Mouse (Mus musculus): ENCODE results near the gene Morc4. TPM values are rescaled to one million over a fixed set of nuclear protein-coding genes. Genes with fewer than 3 reads are reported as not detected.

Gene Morc4
- total RNA-seq (2015) (0.14 and 0.49 TPM in 2 replicates), total RNA-seq (2017) (0.04 TPM in 1 of 2 replicates, not detected in the other)

- no peak for ATAC-seq (ENCODE audit: poor library complexity, severe bottlenecking)
Measured at GRCm38 (mm10) chrX:139870938-139871791, at the start of gene Morc4. Morc4 (minus strand) TSS chrX:139871677.

- ATAC-seq (ENCODE audit: poor library complexity, severe bottlenecking): no peak
Measured at GRCm38 (mm10) chrX:139920572-139920971, 49.1 kb upstream of the Morc4 start.

GRCm38 (mm10) chrX:139891387-139891786 lies 19.9 kb upstream of the Morc4 start:
- ATAC-seq (ENCODE audit: poor library complexity, severe bottlenecking): no peak

DNA sequence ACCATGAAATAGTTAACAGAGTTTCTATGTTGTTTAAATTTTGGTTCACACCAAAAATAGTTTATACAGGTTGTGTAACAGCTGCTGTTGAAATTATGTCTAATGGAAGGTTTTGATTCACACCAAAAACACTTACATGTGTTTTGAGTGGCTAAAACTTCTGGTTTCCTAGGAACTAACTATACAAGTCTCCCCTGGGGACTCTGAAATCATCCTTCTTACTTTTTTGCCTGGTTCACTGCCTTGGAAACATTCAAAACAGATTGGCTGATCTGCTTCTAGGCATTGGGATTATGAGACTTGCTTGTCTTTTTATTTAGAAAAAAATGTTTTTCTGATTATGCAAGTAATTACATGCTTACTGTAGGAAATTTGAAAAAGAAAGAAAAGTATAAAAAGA lies 11.7 kb upstream of the Morc4 start:
- ATAC-seq (ENCODE audit: poor library complexity, severe bottlenecking): no peak

DNA sequence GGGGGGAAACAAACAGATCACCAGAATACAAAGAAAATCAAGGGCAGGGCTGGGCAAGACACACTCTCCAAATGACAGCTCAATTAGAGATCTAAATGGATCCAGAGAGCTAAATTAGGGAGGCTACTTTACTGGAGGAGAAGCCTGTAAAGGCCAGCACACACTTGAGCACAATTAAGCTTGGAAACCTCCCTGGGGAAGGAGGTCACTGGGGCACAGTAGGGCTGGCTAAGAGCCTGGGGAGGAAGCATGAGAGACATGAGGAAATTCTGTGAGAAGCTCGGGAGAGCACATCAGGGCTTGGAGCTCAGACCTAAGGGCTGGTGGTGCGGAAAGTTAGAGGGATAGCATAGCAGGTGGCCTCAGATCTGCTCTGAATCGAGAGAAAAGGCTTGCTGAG lies 6.5 kb upstream of the Morc4 start:
- ATAC-seq (ENCODE audit: poor library complexity, severe bottlenecking): no peak

GRCm38 (mm10) chrX:139877105-139877504 lies 5.6 kb upstream of the Morc4 start:
- ATAC-seq (ENCODE audit: poor library complexity, severe bottlenecking): no peak

GRCm38 (mm10) chrX:139870300-139870711 lies 1.2 kb downstream of the Morc4 start:
- no peak for ATAC-seq (ENCODE audit: poor library complexity, severe bottlenecking)

- ATAC-seq (ENCODE audit: poor library complexity, severe bottlenecking): no peak
Measured at GRCm38 (mm10) chrX:139859402-139859801, 12.1 kb downstream of the Morc4 start.

DNA sequence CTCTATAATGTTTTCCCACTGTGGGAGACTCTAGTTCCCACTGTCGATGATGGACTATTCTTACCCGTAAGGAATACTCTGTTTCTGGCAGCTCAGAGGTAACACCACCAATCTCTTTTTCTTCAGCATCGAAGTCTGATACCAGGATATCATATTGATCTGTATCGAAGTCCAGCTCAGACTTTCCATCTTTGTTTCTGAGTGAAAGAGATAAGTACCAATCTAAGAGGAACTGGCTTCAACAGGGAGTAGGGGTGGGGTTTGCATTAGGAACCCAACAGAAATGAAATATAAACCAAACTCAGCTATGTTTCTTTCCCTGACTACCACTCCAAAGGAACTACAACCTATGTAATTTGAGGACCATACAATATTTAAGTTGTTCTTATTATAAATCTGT lies 16.7 kb downstream of the Morc4 start:
- ATAC-seq (ENCODE audit: poor library complexity, severe bottlenecking): no peak

DNA sequence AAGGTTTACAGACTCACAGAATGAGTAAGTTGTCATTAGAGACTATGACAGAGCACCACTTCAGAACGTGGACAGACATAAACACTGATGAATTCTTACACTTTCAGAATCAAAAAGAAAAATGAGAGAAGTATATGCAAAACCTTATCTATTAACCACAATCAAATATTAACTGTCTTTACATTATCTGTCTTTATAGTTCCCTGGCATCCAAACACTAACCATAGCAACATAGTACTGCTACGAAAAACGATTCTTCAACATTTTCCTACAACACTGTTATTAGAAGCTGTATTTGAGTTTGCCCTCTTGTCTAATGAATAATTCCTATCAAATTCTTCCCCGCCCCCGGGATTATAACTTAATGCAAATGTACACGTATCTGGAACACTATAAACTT lies 30.4 kb downstream of the Morc4 start:
- no peak for ATAC-seq (ENCODE audit: poor library complexity, severe bottlenecking)

DNA sequence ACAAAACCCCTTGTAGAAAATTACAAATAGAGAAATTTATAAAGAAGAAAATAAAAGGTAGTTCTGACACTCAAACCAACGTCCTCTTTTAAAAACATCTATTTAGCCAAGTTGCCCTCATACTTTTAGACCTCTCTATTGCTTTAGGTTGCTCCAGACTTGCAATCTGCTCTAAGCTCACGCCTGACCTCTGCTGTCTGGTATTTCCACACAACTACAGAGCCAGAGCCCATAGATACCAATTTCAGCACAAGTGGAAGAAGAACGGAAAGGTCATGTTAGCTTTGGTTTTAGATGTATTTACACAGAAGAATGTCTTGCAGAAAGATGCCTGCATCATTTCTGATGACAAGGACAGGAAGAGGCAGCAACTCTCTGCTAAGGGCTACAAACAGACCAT lies 32.4 kb downstream of the Morc4 start:
- ATAC-seq (ENCODE audit: poor library complexity, severe bottlenecking): no peak

DNA sequence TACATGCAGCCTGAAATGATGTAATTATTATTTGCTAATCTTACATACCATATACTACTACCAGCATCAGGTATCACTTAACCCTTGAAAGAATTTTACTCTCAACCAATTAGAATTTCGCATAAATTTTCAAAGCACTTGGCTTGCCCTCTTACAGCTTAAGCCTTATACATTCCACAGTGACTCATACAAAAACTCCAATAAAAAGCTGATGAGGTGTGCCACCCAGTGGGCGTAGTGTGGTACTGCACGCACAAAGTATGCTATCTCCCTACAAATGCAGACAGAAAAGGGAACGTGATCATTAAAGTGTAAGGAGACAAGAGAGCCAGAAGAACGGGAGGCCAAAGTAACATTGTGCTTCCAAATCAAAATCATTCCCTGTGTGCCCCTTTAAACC lies 39.0 kb downstream of the Morc4 start:
- ATAC-seq (ENCODE audit: poor library complexity, severe bottlenecking): peak; percentile 87

DNA sequence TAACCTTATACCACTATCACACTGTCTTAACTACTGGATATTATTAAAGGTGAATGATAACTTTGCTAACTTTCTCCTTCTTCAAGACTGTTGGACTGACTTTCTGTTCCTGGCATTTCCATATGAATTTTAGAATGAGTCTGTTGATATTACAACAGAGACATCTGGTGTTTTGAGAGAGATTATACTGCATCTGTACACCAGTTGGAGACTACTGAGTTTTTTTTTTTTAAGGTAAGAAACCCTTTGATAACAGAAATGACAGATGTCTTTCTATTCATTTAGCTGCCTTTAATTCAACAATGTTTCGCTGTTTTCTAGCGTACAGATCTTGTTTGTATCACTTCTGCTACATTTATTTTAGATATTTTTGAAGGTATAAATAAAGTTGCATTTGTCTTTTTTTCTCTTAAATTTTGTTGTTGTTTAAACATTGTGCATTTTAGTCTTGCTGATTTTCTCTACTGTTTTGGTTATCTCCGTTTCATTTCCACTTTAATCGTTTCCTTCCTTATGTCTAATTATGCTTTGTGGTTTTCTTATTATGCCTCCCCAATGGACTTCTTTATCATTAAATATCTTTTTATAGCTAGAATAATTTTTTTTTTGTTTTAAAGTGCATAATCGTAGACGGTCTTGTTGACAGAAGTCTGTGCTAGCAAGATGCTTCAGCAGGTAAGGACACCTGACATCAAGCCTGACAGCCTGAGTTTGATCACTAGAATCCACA lies 42.9 kb downstream of the Morc4 start:
- no peak for ATAC-seq (ENCODE audit: poor library complexity, severe bottlenecking)

- no peak for ATAC-seq (ENCODE audit: poor library complexity, severe bottlenecking)
Measured at GRCm38 (mm10) chrX:139826926-139827325, 44.6 kb downstream of the Morc4 start.

DNA sequence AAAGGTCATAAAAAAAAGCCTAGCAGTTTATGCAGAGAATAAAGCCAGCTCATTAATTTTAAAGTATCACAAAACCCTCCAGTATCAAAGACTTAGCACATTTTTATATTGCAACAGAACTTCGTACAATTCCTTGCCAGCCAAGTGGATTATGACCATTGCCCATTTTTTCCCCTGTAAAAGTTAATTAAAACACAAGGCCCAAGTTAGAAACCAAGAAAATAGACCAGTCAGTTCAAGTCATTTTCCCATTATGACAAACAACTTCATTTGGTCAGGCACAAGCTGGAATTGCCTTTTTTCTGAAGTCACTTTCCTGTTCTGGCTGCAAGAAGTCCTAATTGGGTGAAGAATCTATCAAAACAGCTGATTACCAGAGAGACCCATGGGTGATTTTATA lies 46.1 kb downstream of the Morc4 start:
- ATAC-seq (ENCODE audit: poor library complexity, severe bottlenecking): no peak

DNA sequence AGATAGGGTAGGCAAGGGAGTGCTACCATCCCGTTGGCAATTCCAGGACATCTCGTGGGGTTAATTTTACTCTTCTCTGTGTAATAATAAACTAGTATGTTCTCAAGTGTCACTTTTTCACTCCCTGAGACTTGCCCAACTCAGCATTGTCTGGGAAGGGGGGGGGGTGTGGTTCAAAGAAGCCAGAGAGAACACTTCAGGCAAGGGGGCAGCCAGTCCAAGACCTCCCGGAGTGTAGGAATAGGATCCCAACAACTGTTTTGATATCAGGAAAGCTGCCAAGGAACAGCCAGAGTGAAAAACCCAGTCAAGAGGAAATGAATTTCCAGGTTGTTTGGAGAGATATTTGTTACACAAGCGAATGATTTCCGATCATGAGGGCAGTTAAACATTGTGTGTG lies 56.3 kb downstream of the Morc4 start:
- ATAC-seq (ENCODE audit: poor library complexity, severe bottlenecking): no peak

GRCm38 (mm10) chrX:139814018-139814635 lies 57.4 kb downstream of the Morc4 start:
- peak; percentile 74 for ATAC-seq (ENCODE audit: poor library complexity, severe bottlenecking)

DNA sequence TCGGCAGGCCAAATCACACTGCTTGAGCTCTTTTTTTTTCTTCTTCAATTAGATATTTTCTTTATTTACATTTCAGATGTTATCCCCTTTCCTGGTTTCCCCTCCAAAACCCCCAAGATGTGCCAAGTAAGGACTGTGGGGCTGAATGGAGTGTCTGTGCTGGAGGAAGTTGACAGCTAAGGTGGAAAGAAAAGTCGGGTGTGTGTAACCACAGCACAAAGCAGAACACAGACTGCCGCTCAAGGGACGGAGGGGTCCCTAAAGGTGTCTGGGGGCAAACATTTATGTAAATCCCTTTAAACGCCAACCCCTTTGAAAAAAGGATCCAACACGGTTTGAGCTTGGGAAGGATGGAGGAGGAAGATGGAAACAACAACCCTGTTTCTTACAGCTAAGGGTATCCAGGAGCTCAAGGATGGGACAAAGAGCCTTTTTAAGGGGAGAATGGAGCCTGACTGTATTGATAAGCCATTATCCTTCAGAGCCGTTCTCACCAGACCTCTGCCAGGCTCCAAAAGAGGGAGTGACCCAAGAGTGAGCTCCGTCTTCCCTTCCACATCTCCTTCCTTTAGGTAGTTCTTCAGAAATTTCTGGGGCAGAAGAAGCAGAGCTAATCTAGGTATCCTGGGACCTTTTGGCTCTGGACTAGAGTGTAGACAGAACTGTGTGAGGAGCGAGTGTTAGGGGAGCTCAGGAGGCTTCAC lies 58.0 kb downstream of the Morc4 start:
- peak; percentile 29; the same call in 1 of the 2 replicates for ATAC-seq (ENCODE audit: poor library complexity, severe bottlenecking)

DNA sequence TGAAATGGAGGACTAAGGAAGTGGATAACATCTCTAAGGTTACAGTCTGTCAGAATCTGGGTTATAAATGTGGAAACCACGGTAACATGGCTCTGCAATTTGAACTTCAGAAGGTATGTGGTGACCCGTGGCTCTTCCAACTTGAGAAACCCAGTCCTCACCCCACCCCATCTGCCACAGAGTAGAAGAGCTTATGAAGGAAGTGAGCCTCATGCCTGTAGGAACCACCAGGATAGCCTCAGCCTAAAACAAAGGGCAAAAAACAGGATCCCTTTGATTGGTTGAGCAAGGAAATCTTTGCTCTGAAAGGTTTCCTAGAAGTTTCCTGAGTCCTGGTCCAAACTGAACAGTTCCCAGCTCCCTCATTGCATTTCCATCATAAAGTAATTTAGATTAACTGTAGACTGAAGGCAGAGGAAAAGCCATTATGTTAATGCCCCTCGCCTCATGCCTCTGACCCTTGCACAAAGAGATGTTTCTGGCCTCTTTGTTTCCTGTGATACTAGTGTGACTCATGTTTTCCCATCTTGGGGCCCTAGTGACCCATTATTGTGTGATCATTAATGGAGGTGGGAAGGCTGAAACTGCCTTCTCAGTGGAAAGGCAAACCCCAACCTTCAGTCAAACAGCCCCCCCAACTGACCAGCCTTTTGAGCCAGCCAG lies 58.7 kb downstream of the Morc4 start:
- ATAC-seq (ENCODE audit: poor library complexity, severe bottlenecking): no peak

DNA sequence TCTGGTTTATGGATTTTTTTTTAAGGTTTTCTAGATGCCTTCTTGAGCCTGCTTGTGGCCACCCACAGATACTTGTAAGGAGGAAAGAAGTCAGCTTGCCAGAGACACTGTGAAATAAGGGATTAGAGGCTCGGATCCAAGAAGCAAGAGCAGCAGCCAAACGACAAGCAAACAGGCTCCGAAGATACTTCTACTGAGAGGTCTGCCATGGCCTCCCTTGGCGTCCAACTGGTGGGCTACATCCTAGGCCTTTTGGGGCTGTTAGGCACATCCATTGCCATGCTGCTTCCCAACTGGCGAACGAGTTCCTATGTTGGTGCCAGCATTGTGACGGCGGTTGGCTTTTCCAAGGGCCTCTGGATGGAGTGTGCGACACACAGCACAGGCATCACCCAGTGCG lies 63.0 kb downstream of the Morc4 start:
- no peak for ATAC-seq (ENCODE audit: poor library complexity, severe bottlenecking)

Data from megakaryocyte, adult 5-6 weeks (primary cell).